Mouse (Mus musculus): Measurements from ENCODE around the gene Clrn3. TPM values are rescaled to one million over a fixed set of nuclear protein-coding genes. Genes with fewer than 3 reads are reported as not detected.
"Not testable (repeated sequence)": the region's sequence is repeated elsewhere in the genome, so short reads cannot be mapped to it uniquely, and the experiment has no call there.

The Clrn3 gene
- not detected for polyA plus RNA-seq (2017; shearing (Covaris generic))

GRCm38 (mm10) chr7:135528515-135528914 is at the start of gene Clrn3:
Gene Clrn3, minus strand, starts transcription at chr7:135528654.
- no peak for ATAC-seq

- ATAC-seq, result no peak
Observed at GRCm38 (mm10) chr7:135576329-135576728, 47.9 kb upstream of the Clrn3 start.

DNA sequence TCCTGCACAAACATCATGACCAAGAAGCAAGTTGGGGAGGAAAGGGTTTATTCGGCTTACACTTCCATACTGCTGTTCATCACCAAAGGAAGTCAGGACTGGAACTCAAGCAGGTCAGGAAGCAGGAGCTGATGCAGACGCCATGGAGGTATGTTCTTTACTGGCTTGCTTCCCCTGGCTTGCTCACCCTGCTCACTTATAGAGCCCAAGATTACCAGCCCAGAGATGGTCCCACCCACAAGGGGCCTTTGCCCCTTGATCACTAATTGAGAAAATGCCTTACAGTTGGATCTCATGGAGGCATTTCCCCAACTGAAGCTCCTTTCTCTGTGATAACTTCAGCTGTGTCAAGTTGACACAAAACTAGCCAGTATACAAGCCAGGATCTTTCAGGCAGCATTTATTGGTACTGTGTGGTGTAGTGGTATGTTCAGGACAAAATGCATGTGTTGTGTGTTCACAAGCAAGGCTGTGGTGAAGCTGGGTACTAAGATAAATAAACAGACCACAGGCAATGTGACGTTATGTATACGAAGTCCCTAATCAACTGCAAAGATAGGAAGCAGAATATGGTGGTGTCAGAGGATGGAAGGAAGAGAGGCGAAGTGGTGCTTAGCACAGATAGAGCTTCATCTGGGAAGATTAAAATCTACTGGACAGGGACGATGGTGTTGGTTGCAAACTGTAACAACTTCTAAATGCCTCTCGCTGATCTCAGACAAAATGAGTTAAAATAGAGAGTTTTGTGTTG is 47.0 kb upstream of the Clrn3 start:
- not testable (repeated sequence) for ATAC-seq

DNA sequence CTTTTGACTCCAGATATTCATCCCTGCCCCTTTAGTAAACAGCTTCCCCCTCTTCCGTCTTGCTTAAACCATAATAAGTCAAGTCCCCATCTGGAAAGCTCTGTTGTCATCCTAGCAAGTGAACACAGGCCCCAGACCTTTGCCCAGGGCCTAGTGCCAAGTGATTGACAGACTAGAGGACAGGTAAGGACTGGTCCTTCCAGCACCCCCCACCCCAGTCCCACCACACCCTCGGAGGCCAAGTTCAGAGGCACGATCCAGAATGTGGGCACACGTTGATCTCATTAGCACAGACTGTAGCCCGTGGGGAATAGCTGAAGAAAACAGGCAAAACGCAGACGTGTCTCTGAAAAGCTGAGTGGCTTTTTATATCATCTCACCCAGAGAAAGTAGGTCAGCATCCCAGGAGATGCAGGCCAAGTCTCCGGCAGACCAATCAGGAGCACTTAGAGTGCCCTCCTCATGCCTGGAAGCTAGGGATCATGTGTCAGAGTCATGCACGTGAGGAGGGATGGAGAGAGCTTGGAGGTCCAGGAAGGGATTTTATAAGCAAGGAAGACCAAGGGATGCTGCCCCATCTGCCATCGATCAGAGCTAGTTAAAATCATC is 43.6 kb upstream of the Clrn3 start:
- ATAC-seq, result no peak

DNA sequence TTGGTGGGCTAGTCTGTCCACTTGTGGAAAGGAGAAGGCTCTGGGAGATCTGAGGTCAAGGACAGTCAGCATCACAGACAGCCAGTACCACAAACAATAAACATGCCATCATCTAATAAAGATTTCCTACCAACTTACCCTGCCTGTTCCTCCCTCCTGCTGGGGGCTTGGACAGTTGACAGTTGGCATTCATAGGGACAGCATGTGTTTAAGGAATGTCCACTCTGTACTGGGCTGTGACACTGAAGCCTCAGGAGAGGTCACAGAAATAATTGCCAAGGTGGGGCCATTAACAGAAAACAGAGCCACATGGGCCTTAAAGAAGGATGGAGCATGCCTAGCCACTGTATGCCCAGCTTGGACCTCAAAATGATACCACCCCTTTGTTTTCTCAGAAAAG is 42.9 kb upstream of the Clrn3 start:
- ATAC-seq, result no peak

DNA sequence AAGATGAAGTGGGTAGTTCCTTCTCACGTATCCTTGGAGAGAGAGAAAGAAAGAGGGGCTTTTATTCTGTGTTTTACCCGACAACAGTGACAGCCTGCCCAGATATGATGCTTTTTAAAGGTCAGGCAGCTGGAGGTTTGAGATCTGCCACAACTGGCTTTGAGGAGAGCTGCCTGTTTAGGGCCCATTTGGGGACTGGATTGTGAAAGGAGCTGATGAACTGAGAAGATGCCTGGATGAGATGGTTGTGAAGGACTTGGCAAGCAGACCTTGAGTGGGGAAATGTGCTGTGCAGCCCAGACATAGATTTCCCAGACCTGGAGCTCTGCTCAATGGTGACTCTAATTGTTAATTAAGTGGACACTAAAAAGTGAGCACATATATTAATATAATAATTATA is 40.1 kb upstream of the Clrn3 start:
- no peak for ATAC-seq

DNA sequence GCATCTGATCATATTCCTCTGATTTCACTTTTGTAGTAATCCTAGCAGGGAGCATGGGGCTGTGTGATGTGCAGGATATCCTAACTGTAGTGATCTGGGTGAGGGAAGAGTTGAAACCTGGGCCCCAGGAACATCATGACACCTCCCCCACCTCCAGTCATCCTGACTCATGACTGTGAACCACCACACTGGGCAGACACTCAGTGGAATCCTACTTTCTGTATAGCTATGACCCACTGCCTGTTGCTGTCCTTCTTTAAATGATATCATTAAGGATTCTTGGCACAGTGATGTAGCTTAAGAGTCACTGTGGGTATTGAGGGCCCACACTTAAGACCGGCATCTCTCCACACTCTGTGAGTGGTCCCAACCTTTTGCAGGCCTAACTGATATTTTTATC is 39.1 kb upstream of the Clrn3 start:
- ATAC-seq, result no peak

DNA sequence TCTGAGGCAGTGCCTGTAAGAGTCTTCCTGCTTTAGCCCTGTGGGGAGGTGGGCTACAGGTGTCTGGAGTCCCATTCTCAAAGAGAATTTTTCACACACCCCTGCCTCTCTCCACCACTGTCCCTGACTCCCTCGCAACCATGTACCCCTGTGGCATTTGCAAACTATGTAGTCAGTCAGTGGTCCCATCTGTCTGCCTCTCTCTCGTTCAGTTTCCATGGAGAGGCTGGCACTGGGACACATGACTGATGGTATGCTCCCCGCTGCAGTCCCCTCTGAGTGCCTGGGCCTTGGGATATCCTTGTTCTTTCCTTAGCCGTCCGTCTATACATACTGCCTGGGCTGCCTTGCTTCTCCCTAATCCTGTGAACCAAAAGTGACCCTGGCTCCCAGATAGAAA is 37.6 kb upstream of the Clrn3 start:
- no peak for ATAC-seq

DNA sequence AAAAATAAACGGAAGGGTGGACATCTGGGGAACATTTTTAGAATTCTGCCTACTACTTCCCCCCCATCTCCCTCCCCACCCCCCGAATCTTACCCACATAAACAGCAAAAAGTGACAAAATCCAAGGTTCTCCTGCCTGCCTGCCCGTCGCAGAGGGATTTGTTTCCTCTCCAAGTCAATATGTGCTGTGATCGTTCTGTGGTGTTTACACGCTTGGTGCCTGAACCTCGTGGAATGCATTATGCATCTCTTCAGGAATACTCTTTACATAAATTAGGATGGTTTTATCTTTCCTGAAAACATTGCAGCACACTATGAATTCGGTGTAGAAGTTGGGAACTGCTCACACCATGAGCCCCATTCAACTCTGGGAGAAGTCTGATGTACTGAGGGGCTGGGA is 35.6 kb upstream of the Clrn3 start:
- no peak for ATAC-seq

- ATAC-seq, result no peak
Observed at GRCm38 (mm10) chr7:135560280-135560679, 31.8 kb upstream of the Clrn3 start.

DNA sequence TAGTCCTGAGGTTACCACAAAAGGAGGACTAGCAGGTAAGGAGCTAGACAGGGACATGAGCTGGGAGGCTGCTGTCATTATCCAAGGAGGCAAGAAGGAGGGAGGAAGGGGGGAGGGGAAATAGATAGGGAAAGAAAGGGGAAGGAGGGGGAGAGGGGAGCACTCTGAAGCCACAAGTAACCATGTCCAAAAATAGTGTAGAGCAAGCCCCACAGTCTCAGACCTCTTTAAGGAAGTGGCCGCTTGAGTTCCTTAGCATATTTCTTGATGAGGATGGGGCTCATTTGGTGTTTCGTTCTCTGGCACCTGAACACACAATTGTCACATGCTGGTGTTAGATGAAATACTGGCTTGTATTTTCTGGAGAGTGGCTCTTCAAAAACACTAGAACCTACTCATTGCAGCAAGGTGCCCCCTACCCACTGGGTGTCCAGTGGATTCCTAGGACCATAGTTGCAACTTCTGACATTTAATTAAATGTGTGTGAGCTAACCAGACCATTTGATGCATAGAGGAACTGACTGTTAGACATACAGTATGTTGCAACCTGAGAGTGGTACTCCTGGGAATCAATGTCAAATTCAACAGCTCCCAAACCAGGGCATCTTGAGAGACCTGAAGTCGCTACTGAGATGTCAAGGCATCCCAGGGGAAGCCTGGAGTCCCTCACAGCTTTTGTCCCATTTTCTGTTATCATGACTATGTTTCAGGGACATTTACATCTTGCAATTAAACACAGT is 28.4 kb upstream of the Clrn3 start:
- no peak for ATAC-seq

DNA sequence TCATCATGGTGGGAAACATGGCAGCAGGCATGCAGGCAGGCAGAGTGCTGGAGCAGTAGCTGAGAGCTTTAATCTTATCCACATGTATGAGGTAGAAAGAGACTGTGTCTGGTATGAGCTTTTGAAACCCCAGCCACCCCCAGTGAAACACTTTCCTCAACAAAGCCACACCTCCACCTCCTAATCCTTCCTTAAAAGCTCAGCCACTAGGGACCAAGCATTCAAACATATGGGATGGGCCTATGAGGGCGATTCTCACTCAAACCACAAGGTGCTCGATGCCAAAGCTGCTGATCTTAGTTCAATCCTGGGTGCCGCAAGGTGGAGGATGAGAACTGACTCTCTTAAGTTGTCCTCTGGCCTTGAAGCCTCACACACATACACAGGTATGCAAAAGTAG is 25.1 kb upstream of the Clrn3 start:
- ATAC-seq, result no peak

DNA sequence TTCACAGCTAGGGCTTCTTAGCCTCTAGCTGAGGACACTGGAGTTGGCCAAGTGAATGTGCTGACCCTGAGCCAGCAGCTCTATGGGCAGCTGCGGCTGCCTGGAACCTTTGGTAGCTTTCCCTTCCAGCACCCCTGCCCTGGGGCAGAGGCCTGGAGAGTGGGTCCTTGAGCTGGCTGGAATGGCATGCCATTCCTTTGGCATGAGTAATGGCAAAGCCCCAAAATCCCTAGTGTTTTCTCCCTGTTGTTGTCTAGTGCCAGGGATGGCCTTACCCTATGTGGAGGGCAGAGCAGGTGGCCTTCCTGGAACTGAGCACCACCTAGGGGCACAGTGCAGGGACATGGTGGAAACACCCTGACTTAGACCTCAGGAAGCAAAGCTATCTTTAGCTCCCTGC is 23.1 kb upstream of the Clrn3 start:
- ATAC-seq, result no peak

GRCm38 (mm10) chr7:135548434-135548833 is 20.0 kb upstream of the Clrn3 start:
- ATAC-seq, result no peak

- no peak for ATAC-seq
Observed at GRCm38 (mm10) chr7:135546530-135546929, 18.1 kb upstream of the Clrn3 start.

- no peak for ATAC-seq
Observed at GRCm38 (mm10) chr7:135545957-135546356, 17.5 kb upstream of the Clrn3 start.

DNA sequence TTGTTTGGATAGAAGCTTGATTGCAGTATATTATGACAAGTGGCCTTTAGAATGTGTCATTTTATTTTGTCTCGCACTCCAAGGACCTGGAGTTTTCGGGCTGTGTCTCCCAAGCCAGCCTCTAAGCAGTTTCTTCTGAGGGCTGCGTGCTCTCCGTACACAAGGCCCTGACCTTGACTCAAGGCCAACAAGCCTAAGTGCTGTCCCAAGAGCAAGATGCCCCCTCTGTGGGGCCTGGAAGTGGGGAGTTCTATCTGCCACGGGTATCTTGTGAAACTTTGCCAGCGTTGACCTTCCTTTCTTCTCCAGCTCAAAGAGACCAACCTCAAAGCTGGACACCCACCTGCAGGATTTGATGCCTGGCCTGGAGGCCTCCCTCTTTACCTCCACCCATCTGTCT is 15.9 kb upstream of the Clrn3 start:
- no peak for ATAC-seq

DNA sequence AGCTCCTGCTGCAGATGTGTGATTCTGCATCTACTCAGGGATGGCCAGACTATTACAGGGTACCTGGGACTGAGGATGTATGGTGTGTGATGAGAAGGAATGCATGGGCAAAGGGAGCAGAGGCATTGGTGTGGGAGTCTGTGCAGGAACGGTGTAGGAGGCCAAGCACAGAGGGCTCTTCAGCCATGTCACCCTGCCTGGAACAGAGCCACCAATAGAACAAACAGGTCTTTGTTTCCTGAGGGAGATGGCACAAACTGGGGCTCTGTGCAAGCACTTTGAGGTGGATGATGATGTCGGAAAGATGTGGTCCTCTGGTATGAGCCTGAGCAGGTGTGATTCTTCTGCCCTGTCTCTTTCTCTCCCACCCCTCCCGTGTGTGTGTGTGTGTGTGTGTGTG is 14.6 kb upstream of the Clrn3 start:
- no peak for ATAC-seq

- peak; percentile 92 for ATAC-seq
Observed at GRCm38 (mm10) chr7:135542235-135542634, 13.8 kb upstream of the Clrn3 start.

GRCm38 (mm10) chr7:135539429-135539828 is 11.0 kb upstream of the Clrn3 start:
- ATAC-seq, result no peak

GRCm38 (mm10) chr7:135537948-135538741 is 9.7 kb upstream of the Clrn3 start:
- ATAC-seq, result no peak

DNA sequence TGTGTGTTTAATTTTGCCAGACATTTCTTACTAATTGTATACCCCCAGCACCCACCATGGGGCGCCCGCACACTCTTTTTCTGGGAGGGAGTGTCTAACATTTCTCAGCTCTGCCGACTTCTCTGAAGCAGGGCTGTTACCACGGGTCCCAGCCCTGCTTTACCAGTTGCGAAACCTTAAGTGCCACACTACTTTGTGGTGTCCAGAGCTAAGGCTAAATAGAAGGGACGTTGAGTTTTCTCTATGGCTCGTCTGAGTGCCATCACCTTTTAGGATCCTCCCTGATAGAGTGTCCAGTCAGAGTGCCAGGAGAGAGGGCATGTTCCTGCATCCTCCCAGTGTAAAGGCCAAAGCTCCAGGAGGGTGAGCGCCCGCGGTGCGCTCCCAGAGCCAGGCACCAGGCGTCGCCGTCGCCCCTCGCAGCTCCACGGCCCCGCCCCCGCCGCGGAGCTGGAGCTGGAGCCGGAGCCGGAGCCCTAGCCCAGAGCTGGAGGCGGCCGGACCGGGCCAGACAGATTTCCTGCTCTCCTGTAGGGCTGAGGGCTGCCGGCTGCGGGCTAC is 9.0 kb upstream of the Clrn3 start, which contains the start of gene Ptpre:
Ptpre (plus strand) TSS at position 141 of the 561 bp plus-strand sequence.
- ATAC-seq, result peak; percentile 56

DNA sequence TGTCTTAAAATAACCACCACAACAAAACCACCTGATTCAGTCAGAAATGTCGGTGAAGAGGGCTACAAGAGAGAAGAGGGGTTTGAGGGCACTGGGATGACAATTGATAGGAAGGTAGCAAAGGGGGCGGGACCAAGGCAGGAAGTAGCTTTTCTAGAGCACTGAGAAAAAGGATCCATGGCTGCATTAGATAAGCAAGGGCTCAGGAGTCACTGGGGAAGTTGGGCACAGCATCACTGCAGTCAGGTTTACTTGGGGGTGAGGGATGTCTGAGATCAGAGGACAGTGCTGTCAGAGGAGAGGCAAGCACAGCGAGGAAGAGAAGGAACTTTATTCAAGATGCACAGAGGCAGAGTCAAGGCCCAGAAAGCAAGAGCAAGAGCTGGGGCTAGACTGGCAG is 7.5 kb upstream of the Clrn3 start:
- ATAC-seq, result no peak

All from inflammation-experienced regulatory T-cells, adult 6 months (primary cell).